Mouse (Mus musculus): ENCODE measurements at regions not wholly inside any gene's neighbourhood (a gene's known extent, or its start where the extent isn't known, plus 50 kb on each side); places are given as distances from the start of the nearest gene placed in this dataset.

GRCm38 (mm10) chr10:98611707-98612360 lies 302.4 kb upstream of the Atp2b1 start:
- Histone ChIP-seq H3K4me1 (ENCODE audit: control insufficient read depth, insufficient read depth, low read length) (no peaks in the 10 kb centered on the region), H3K4me3 (ENCODE audit: insufficient read depth, low read length) (no peak overlapping the region), H3K27ac (ENCODE audit: insufficient read depth, low read length) (no peak overlapping the region)
- TF ChIP-seq POLR2A (IDR thresholded peaks at IDR 0.05; ENCODE audit: low read depth, low read length) (no peak), CTCF (IDR thresholded peaks at IDR 0.05; ENCODE audit: borderline replicate concordance, insufficient read depth, low read length) (no peak)

GRCm38 (mm10) chr10:98618736-98619525 lies 295.3 kb upstream of the Atp2b1 start:
- no peaks in the 10 kb centered on the region for H3K4me1 ChIP-seq (ENCODE audit: control insufficient read depth, insufficient read depth, low read length)
- no peak overlapping the region for H3K4me3 ChIP-seq (ENCODE audit: insufficient read depth, low read length)
- TF ChIP-seq CTCF (IDR thresholded peaks at IDR 0.05; ENCODE audit: borderline replicate concordance, insufficient read depth, low read length) (no peak), POLR2A (IDR thresholded peaks at IDR 0.05; ENCODE audit: low read depth, low read length) (no peak)
- H3K27ac ChIP-seq (ENCODE audit: insufficient read depth, low read length) = no peak overlapping the region

GRCm38 (mm10) chr10:98624103-98624502 lies 290.1 kb upstream of the Atp2b1 start:
- no peak overlapping the region for H3K4me3 ChIP-seq (ENCODE audit: insufficient read depth, low read length)
- no peak for TF ChIP-seq POLR2A (IDR thresholded peaks at IDR 0.05; ENCODE audit: low read depth, low read length)
- no peak for TF ChIP-seq CTCF (IDR thresholded peaks at IDR 0.05; ENCODE audit: borderline replicate concordance, insufficient read depth, low read length)
- no peaks in the 10 kb centered on the region for H3K4me1 ChIP-seq (ENCODE audit: control insufficient read depth, insufficient read depth, low read length)
- no peak overlapping the region for H3K27ac ChIP-seq (ENCODE audit: insufficient read depth, low read length)

GRCm38 (mm10) chr10:98624681-98625321 lies 289.4 kb upstream of the Atp2b1 start:
- Histone ChIP-seq H3K4me1 (ENCODE audit: control insufficient read depth, insufficient read depth, low read length) (no peaks in the 10 kb centered on the region), H3K27ac (ENCODE audit: insufficient read depth, low read length) (no peak overlapping the region), H3K4me3 (ENCODE audit: insufficient read depth, low read length) (no peak overlapping the region)
- TF ChIP-seq CTCF (IDR thresholded peaks at IDR 0.05; ENCODE audit: borderline replicate concordance, insufficient read depth, low read length) (no peak), POLR2A (IDR thresholded peaks at IDR 0.05; ENCODE audit: low read depth, low read length) (no peak)

GRCm38 (mm10) chr10:98628191-98628590 lies 286.0 kb upstream of the Atp2b1 start:
- no peak for TF ChIP-seq CTCF (IDR thresholded peaks at IDR 0.05; ENCODE audit: borderline replicate concordance, insufficient read depth, low read length)
- TF ChIP-seq POLR2A (IDR thresholded peaks at IDR 0.05; ENCODE audit: low read depth, low read length) = no peak
- Histone ChIP-seq H3K4me3 (ENCODE audit: insufficient read depth, low read length) (no peak overlapping the region), H3K4me1 (ENCODE audit: control insufficient read depth, insufficient read depth, low read length) (no peaks in the 10 kb centered on the region), H3K27ac (ENCODE audit: insufficient read depth, low read length) (no peak overlapping the region)

DNA sequence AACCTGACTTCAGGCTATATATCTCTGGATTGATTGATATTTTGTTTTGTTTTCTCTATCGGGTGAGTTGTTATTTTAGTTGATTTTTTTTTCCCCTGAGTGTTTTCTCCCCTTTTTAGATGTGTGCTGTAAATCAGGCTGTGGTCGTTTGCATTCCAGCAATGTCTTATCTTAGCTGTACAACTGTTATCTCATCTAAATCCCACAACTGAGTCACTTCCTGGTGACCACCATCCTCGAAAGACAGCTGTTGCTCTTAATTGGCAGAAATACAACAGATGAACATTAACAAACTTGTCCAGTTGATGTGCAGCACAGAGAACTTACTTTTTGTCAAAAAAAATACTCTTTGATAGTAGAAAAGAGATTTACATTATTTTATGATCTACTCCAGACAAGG lies 285.0 kb upstream of the Atp2b1 start:
- TF ChIP-seq POLR2A (IDR thresholded peaks at IDR 0.05; ENCODE audit: low read depth, low read length) (no peak), CTCF (IDR thresholded peaks at IDR 0.05; ENCODE audit: borderline replicate concordance, insufficient read depth, low read length) (no peak)
- no peak overlapping the region for H3K4me3 ChIP-seq (ENCODE audit: insufficient read depth, low read length)
- no peaks in the 10 kb centered on the region for H3K4me1 ChIP-seq (ENCODE audit: control insufficient read depth, insufficient read depth, low read length)
- H3K27ac ChIP-seq (ENCODE audit: insufficient read depth, low read length) = no peak overlapping the region

GRCm38 (mm10) chr10:98637759-98638611 lies 276.2 kb upstream of the Atp2b1 start:
- no peak for TF ChIP-seq CTCF (IDR thresholded peaks at IDR 0.05; ENCODE audit: borderline replicate concordance, insufficient read depth, low read length)

GRCm38 (mm10) chr10:98645681-98646122 lies 268.5 kb upstream of the Atp2b1 start:
- no peak for TF ChIP-seq POLR2A (IDR thresholded peaks at IDR 0.05; ENCODE audit: low read depth, low read length)
- no peak for TF ChIP-seq CTCF (IDR thresholded peaks at IDR 0.05; ENCODE audit: borderline replicate concordance, insufficient read depth, low read length)
- Histone ChIP-seq H3K4me1 (ENCODE audit: control insufficient read depth, insufficient read depth, low read length) (no peaks in the 10 kb centered on the region), H3K4me3 (ENCODE audit: insufficient read depth, low read length) (no peak overlapping the region), H3K27ac (ENCODE audit: insufficient read depth, low read length) (no peak overlapping the region)

More at GRCm38 (mm10) chr10:98637759-98638611, 276.2 kb upstream of the Atp2b1 start:
- H3K27ac ChIP-seq (ENCODE audit: insufficient read depth, low read length) = no peak overlapping the region
- no peak overlapping the region for H3K4me3 ChIP-seq (ENCODE audit: insufficient read depth, low read length)
- no peaks in the 10 kb centered on the region for H3K4me1 ChIP-seq (ENCODE audit: control insufficient read depth, insufficient read depth, low read length)

GRCm38 (mm10) chr10:98646311-98646999 lies 267.8 kb upstream of the Atp2b1 start:
- Histone ChIP-seq H3K4me3 (ENCODE audit: insufficient read depth, low read length) (no peak overlapping the region), H3K4me1 (ENCODE audit: control insufficient read depth, insufficient read depth, low read length) (no peaks in the 10 kb centered on the region), H3K27ac (ENCODE audit: insufficient read depth, low read length) (no peak overlapping the region)
- TF ChIP-seq CTCF (IDR thresholded peaks at IDR 0.05; ENCODE audit: borderline replicate concordance, insufficient read depth, low read length) (no peak), POLR2A (IDR thresholded peaks at IDR 0.05; ENCODE audit: low read depth, low read length) (no peak)

All from embryonic fibroblast, embryonic 13.5 days (primary cell).